Mouse (Mus musculus): Measurements from ENCODE around the gene Bola1. TPM values are rescaled to one million over a fixed set of nuclear protein-coding genes. Genes with fewer than 3 reads are reported as not detected.
"Not testable (repeated sequence)": the region's sequence is repeated elsewhere in the genome, so short reads cannot be mapped to it uniquely, and the experiment has no call there.

Gene Bola1
- polyA plus RNA-seq, 1 experiment from 2014 or later: 92.8 TPM

DNA sequence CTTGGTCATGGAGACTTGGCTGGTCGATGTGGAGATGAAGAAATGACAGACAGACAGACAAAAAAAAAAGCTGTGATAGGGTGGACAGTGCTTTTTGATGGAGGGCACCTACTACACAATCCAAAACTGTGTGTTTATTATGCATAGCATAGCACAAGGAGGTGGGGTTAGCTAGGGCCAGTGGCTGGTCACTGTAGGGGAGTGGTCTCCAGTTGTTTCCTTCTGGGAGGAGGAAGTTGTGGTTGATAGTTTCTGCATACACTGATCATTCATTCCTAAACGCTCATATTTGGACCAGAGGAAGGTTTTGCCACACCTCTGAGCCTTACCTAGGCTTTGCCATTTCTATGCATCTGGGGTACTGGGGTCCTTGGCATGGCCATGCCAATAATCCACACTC lies 10.9 kb upstream of the Bola1 start:
- Histone ChIP-seq H3K27me3 (ENCODE audit: low read depth, poor library complexity, severe bottlenecking) (no peaks in the 10 kb centered on the region), H3K36me3 (no peaks in the 10 kb centered on the region), H3K4me3 (no peak overlapping the region), H3K27ac (replicated peaks) (no peak overlapping the region), H3K4me1 (peaks cover 19% of the 10 kb centered on the region), H3K9me3 (replicated peaks) (no peaks in the 10 kb centered on the region)
- DNase-seq (ENCODE audit: low spot score): no peak
- 90% methylated on average over 2 of the region's 2 CpGs for WGBS

DNA sequence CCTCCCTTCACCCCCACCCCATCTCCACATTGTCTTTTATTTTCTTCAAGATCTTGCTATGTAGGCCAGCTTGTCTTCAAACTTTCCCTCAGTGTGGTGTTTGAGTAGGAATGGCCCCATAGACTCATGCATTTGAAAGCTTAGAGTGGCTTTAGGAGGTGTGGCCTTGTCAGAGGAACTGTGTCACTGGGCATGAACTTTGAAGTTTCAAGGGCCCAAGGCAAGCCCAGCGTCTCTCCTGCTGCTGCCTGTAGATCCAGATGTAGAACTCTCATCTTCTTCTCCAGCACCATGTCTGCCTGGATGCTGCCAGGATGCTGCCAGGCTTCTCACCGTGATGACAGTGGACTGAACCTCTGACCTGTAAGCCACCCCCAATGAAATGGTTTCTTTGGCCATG lies 9.3 kb upstream of the Bola1 start:
- WGBS: 77% methylated on average over 2 of the region's 2 CpGs
- no peak overlapping the region for H3K4me3 ChIP-seq
- peaks cover 35% of the 10 kb centered on the region for H3K4me1 ChIP-seq
- no peaks in the 10 kb centered on the region for H3K27me3 ChIP-seq (ENCODE audit: low read depth, poor library complexity, severe bottlenecking)
- DNase-seq (ENCODE audit: low spot score): no peak
- no peaks in the 10 kb centered on the region for H3K9me3 ChIP-seq (replicated peaks)
- H3K36me3 ChIP-seq: no peaks in the 10 kb centered on the region
- no peak overlapping the region for H3K27ac ChIP-seq (replicated peaks)

DNA sequence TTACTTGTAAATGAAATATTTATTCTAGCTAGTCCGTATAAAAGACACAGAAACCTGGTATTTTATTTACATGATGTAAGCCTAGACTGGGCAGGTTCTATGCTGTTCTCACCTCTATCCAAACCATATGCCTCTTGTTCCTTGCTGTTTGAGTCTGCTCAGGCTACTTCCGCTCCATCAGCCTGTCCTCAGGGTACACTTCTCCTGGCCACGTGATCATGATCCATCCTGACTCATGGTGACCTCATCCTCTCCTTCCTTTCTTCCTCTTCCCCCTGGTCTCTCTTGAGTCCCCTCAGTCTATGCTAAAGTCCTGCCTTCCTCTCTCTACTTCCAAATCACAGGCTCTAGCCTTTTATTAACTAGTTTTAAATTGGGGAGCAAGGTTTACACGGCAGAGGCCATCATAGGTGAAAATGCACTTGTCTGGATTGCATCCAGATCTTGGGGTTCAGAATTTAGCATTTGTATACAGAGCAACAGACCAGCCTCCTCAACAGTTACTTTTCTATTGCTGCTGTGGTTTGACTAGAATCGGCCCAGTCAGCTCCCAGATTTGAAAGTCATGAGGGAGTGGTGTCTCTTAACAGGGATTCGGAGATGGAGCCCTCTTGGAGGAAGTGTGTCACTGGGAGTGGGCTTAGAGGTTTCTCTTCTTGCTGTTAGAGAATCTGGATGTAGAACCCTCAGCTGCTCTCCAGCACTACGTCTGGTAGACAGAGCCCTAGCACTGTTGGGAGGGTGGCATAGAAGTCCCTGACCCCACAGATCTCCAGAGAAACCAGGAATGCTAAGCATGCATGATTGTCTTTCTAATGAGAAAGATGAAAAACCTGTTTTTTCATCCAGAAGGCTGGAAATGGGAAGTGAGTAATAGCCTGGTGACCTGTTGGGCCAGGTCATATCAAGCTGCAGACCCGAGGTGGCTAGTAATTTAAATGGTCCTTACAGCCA lies 7.5 kb upstream of the Bola1 start:
- H3K36me3 ChIP-seq: no peaks in the 10 kb centered on the region
- no peak overlapping the region for H3K4me3 ChIP-seq
- peak overlapping the region; percentile 23; the same call in 1 of the 2 replicates for H3K27ac ChIP-seq (replicated peaks)
- DNase-seq (ENCODE audit: low spot score): no peak
- no peaks in the 10 kb centered on the region for H3K27me3 ChIP-seq (ENCODE audit: low read depth, poor library complexity, severe bottlenecking)
- H3K4me1 ChIP-seq: peaks cover 51% of the 10 kb centered on the region
- no peaks in the 10 kb centered on the region for H3K9me3 ChIP-seq (replicated peaks)
- WGBS: 77% methylated on average over 8 of the region's 8 CpGs

DNA sequence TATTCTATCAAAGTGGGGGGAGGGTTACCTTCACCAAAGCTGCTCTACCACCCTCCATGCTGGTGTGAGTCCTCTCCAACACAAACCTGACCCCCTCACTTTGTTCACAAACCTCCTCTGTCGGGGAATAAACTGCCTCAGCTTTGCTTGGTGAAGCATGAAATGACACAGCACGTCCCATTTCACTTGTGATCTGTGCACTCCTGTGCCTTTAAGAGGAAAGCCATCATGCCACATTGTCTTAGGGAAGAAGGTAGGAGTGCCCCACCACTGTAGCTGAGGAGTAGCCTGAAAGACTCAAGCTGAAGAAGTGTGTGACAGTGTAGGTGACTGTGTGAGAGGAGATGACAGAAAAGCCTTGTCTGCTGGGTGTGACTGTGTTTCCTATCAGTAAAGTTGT lies 5.9 kb upstream of the Bola1 start:
- DNase-seq (ENCODE audit: low spot score): no peak
- peaks cover 61% of the 10 kb centered on the region for H3K4me1 ChIP-seq
- H3K27me3 ChIP-seq (ENCODE audit: low read depth, poor library complexity, severe bottlenecking): no peaks in the 10 kb centered on the region
- H3K9me3 ChIP-seq (replicated peaks): no peaks in the 10 kb centered on the region
- H3K36me3 ChIP-seq: no peaks in the 10 kb centered on the region
- H3K4me3 ChIP-seq: no peak overlapping the region
- H3K27ac ChIP-seq (replicated peaks): peak overlapping the region; percentile 30; the same call in 1 of the 2 replicates
- 14% methylated on average over 2 of the region's 2 CpGs for WGBS

DNA sequence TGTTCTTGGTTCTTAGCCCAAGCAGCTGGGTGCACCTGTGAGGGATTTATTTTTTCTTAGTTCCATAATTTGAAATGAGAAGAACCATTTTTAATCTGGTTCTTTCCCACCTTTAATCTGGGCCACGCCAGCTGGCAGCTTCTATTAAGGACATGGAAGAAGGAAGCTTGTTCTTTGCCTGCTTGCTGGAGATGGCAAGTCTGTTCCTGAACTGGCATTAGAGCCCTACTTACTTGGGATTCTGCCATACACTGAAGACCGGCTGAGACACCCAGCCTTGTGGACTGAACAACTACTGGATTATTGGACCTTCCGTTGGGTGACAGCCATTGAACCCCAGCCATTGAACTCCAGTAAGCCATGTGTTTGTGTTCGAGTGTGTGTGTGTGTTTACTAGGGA lies 3.3 kb upstream of the Bola1 start:
- no peaks in the 10 kb centered on the region for H3K36me3 ChIP-seq
- no peaks in the 10 kb centered on the region for H3K9me3 ChIP-seq (replicated peaks)
- H3K27ac ChIP-seq (replicated peaks): peak overlapping the region; percentile 97; the same call in 1 of the 2 replicates
- no peak for DNase-seq (ENCODE audit: low spot score)
- H3K4me3 ChIP-seq: peak overlapping the region; percentile 64
- H3K4me1 ChIP-seq: peaks cover 75% of the 10 kb centered on the region
- WGBS: 95% methylated on average over 4 of the region's 4 CpGs
- no peaks in the 10 kb centered on the region for H3K27me3 ChIP-seq (ENCODE audit: low read depth, poor library complexity, severe bottlenecking)

DNA sequence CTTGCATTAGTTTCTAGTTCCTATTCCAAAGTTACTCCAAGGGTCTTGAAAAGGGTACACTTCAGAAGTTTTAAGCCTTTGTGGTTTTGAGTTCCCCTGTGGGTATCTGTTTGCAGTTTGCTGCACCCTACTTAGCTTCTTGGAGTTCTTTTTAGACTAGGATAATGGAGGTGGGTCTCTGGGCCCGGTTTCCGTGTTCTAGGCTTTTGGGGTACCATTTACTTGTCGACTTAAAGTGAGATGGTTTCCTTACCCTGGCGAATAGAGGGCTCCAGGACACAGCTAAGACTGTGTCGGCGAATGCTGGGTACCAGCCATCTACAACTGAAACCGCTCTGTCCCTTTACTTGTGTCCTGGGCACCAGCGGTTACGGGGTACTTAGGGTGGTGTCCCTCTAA lies 2.1 kb upstream of the Bola1 start:
- Histone ChIP-seq H3K4me1 (peaks cover 67% of the 10 kb centered on the region), H3K27ac (replicated peaks) (peak overlapping the region; percentile 97), H3K36me3 (no peaks in the 10 kb centered on the region), H3K27me3 (ENCODE audit: low read depth, poor library complexity, severe bottlenecking) (no peaks in the 10 kb centered on the region), H3K9me3 (replicated peaks) (no peaks in the 10 kb centered on the region), H3K4me3 (peak overlapping the region; percentile 64)
- peak; percentile 26 for DNase-seq (ENCODE audit: low spot score)
- 16% methylated on average over 9 of the region's 9 CpGs for WGBS

DNA sequence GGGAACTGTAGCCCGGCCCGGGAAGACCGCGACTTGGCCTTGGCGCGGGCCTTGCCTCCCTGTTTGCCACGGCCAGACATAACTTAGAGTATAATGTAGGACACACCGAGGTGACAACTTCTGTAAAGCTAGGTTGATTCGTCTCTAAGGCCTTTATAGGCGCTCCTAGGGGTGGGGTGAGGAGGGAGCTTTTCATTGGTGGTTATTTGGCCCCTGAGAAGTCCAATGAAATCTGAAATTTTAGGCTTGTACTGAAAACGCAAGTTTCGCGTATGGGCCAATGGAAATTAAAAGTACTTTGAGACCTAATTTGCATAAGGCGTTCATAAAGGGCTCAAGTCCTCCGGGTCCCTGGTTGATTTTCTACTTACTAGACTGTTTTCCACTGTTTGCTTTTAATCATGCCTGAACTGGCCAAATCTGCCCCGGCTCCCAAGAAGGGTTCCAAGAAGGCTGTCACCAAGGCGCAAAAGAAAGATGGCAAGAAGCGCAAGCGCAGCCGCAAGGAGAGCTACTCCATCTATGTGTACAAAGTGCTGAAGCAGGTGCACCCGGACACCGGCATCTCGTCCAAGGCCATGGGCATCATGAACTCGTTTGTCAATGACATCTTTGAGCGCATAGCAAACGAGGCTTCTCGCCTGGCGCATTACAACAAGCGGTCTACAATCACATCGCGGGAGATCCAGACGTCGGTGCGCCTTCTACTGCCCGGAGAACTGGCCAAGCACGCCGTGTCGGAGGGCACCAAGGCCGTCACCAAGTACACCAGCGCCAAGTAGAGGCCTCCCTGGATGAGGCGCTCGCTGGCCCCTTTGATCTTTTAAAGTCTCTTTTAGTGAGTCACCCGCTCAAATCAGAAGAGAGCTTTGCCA lies 1.5 kb upstream of the Bola1 start, which contains the start of the genes Hist2h2ac and Hist2h2be:
Gene Hist2h2ac, minus strand, starts transcription at position 116 of the 875 bp plus-strand sequence.
Gene Hist2h2be, plus strand, starts transcription at position 355 of the 875 bp plus-strand sequence.
- Histone ChIP-seq H3K9me3 (replicated peaks) (no peaks in the 10 kb centered on the region), H3K4me1 (peaks cover 65% of the 10 kb centered on the region), H3K4me3 (peak within 1 kb of the TSS; percentile 64), H3K27me3 (ENCODE audit: low read depth, poor library complexity, severe bottlenecking) (no peaks in the 10 kb centered on the region), H3K36me3 (no peaks in the 10 kb centered on the region), H3K27ac (replicated peaks) (peak within 1 kb of the TSS; percentile 97)
- under 1% methylated on average over 43 of the region's 43 CpGs for WGBS
- peak; percentile 83 for DNase-seq (ENCODE audit: low spot score)

DNA sequence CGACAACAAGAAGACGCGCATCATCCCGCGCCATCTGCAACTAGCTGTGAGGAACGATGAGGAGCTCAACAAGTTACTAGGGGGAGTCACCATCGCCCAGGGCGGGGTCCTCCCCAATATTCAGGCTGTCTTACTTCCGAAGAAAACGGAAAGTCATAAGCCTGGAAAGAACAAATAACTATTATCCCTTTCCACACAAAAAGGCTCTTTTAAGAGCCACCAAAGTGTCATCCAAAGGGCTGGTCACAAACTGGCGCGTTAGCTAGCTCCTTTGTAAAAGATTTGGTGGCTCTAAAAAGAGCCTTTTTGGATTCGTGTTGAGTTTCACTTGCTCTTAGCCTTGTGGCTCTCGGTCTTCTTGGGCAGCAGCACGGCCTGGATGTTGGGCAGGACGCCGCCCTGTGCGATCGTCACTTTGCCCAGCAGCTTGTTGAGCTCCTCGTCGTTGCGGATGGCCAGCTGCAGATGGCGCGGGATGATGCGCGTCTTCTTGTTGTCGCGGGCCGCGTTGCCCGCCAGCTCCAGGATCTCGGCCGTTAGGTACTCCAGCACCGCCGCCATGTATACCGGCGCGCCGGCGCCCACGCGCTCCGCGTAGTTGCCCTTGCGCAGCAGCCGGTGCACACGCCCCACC lies 739 bp upstream of the Bola1 start:
- under 1% methylated on average over 32 of the region's 47 CpGs for WGBS
- H3K27me3 ChIP-seq (ENCODE audit: low read depth, poor library complexity, severe bottlenecking); H3K36me3 ChIP-seq; H3K9me3 ChIP-seq (replicated peaks): not testable (repeated sequence)
- Histone ChIP-seq H3K27ac (replicated peaks) (peak overlapping the region; percentile 97), H3K4me3 (peak overlapping the region; percentile 64), H3K4me1 (peaks cover 62% of the 10 kb centered on the region)
- DNase-seq (ENCODE audit: low spot score): peak; percentile 60

DNA sequence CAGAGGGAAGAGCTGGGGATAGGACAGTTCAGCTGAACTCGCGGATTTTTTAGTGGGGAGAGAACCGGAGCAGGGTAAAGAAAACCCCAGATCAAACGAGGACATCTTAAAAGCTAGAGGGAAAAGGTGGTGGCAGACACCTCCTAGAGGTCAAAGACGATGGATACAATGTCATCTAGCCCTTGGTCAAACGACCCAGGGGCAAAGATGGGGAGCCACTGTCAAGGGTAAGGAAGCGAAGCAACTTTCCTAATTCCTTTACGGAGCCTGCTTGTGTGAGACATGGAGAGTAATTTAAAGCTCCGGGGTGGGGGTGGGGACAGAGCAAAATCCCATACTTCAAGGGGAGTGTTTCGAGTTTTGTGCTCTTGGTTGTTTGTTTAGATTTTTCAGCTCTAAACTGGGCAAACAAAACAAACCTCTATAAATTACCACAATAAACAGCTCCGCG lies 293 bp downstream of the Bola1 start:
- peak; percentile 51 for DNase-seq (ENCODE audit: low spot score)
- under 1% methylated on average over 12 of the region's 12 CpGs for WGBS
- H3K4me1 ChIP-seq: peaks cover 51% of the 10 kb centered on the region
- no peaks in the 10 kb centered on the region for H3K36me3 ChIP-seq
- no peaks in the 10 kb centered on the region for H3K9me3 ChIP-seq (replicated peaks)
- H3K27me3 ChIP-seq (ENCODE audit: low read depth, poor library complexity, severe bottlenecking): 0 out of 2 replicates have a peak, but pooled peaks cover 4% of the 10 kb centered on the region
- peak overlapping the region; percentile 97 for H3K27ac ChIP-seq (replicated peaks)
- peak overlapping the region; percentile 64 for H3K4me3 ChIP-seq

DNA sequence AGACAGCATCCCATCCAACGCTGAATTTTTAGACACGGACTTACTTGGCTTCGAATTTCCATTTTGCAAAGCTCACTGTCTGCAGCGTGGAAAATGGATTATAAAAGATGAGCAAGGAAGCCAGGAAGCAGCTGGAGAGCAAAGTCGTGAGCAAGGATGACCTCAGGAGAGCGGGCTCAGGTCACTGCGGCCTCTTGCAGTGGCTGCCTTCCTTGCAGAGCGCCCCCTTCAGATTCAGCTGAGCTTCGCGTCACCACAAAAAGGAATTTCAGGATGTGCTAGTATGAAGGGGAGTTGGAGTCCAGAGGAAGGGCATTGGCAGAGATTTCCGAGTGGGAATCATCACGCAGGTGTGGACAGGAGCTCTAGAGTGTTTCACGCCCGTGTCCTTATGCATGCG lies 10.3 kb downstream of the Bola1 start:
- Histone ChIP-seq H3K27me3 (ENCODE audit: low read depth, poor library complexity, severe bottlenecking) (no peaks in the 10 kb centered on the region), H3K9me3 (replicated peaks) (no peaks in the 10 kb centered on the region), H3K36me3 (no peaks in the 10 kb centered on the region), H3K4me1 (peaks cover 8% of the 10 kb centered on the region), H3K27ac (replicated peaks) (no peak overlapping the region; the same call in 1 of the 2 replicates), H3K4me3 (no peak overlapping the region)
- DNase-seq (ENCODE audit: low spot score): peak; percentile 26
- 25% methylated on average over 15 of the region's 15 CpGs for WGBS

DNA sequence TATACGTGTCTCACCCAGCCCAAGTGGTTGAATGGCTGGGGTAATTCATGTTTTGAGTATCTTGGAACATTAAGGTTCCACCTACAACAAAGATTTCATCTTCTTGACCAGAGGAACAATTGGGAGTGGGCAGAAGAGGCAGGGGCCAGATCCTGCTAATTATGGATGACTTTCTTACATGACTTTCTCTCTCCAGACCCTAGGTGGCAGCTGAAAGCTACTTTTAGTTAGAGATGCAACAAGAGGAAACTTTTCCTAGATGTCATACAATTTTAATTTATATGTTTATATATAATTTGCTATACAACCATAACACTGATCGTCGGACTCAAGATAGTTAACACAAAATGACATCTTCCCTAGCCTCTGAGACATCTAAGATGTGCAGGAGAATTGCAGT lies 11.7 kb downstream of the Bola1 start:
- Histone ChIP-seq H3K27ac (replicated peaks) (no peak overlapping the region), H3K4me1 (peaks cover 8% of the 10 kb centered on the region), H3K27me3 (ENCODE audit: low read depth, poor library complexity, severe bottlenecking) (no peaks in the 10 kb centered on the region), H3K36me3 (no peaks in the 10 kb centered on the region), H3K9me3 (replicated peaks) (no peaks in the 10 kb centered on the region), H3K4me3 (no peak overlapping the region)
- WGBS: 88% methylated on average over 3 of the region's 3 CpGs
- DNase-seq (ENCODE audit: low spot score): no peak

DNA sequence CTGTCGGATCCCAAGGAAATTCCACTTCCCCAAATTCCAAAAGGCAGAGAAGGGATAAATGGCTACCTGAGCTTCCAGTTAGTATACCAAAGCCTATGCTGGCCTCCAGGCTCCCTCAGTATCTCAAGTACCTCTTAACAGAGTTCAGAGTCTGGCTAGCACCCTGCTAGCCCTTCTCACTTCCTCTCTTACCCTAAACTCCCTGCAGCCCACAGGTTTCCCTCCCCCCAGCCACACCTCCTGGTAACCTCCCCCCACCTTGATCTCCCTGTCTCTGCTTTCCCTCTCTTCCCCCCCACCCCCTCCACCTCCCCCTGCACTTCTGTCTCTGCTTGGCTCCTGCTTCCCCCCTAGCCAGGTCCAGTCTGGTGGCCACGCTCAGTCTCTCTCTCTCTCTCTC lies 19.8 kb downstream of the Bola1 start:
- H3K4me3 ChIP-seq: no peak overlapping the region
- WGBS: 85% methylated on average over 2 of the region's 2 CpGs
- H3K27ac ChIP-seq (replicated peaks): no peak overlapping the region
- no peak for DNase-seq (ENCODE audit: low spot score)
- H3K4me1 ChIP-seq: peaks cover 16% of the 10 kb centered on the region
- H3K36me3 ChIP-seq: peaks cover 11% of the 10 kb centered on the region
- H3K27me3 ChIP-seq (ENCODE audit: low read depth, poor library complexity, severe bottlenecking): peaks cover 11% of the 10 kb centered on the region; the same call in 1 of the 2 replicates
- H3K9me3 ChIP-seq (replicated peaks): 0 out of 2 replicates have a peak, but pooled peaks cover 3% of the 10 kb centered on the region

Measured in midbrain, embryonic 10.5 days (tissue).